ENCODE assay signal across 23 mouse cellular contexts in the genomic region with DNA sequence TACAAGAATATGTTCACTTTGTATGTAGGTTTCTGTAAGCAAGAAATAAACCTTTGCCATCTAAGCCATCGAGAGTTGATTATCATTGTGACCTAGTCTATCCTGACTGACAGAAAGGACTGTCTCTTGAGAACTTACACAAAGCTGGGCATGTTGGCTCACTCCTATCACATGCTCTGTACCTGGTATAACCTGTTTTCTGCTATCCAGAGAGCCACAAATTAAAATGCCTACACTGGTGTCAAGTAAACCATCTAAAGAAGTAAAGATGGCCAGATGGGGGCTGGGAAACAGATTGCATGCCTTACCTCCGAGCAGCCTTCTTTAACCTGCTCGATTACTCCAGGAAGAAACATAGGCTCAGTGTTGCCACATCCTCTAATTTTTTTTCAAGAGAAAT. TPM values are rescaled to one million over a fixed set of nuclear protein-coding genes. Genes with fewer than 3 reads are reported as not detected.
"Had no signal": no experiment of that assay in that cellular context is flagged by ENCODE, and none has a peak within 500 bp of the region (broad histone marks: within the 10 kb centered on the region; RNA-seq: fewer than 3 reads in every experiment).

No protein-coding gene starts in this region.

- H3K4me2 ChIP-seq: lung, embryonic 14.5 days; midbrain, embryonic 12.5 days; neural tube, embryonic 13.5 days; neural tube, embryonic 15.5 days; stomach, embryonic 15.5 days had no signal

- H3K27me3 ChIP-seq: neural tube, embryonic 13.5 days; neural tube, embryonic 15.5 days; stomach, embryonic 15.5 days had no signal

- H3K9ac ChIP-seq: lung, embryonic 14.5 days; midbrain, embryonic 12.5 days; neural tube, embryonic 13.5 days; neural tube, embryonic 15.5 days; stomach, embryonic 15.5 days had no signal

- DNase-seq: lung, adult 18-20 months; lung, embryonic 14.5 days; lung, postnatal 10 days; lung, postnatal 4 days; midbrain, embryonic 14.5 days; right cerebral cortex, postnatal 14 days; thymus, adult 2 months; thymus, postnatal 25 days; thymus, postnatal 4 days had no signal

- H3K27ac ChIP-seq: midbrain, embryonic 12.5 days; neural tube, embryonic 13.5 days; neural tube, embryonic 15.5 days; stomach, embryonic 15.5 days; stomach, postnatal 0 days had no signal

- H3K4me1 ChIP-seq: midbrain, embryonic 12.5 days; neural tube, embryonic 15.5 days; stomach, embryonic 15.5 days had no signal

- H3K36me3 ChIP-seq: midbrain, embryonic 12.5 days; neural tube, embryonic 13.5 days; neural tube, embryonic 15.5 days; stomach, embryonic 15.5 days had no signal

- ATAC-seq: midbrain, embryonic 16.5 days had no signal

- H3K9me3 ChIP-seq: midbrain, embryonic 12.5 days; neural tube, embryonic 13.5 days; neural tube, embryonic 15.5 days; stomach, embryonic 15.5 days had no signal

- H3K4me3 ChIP-seq: midbrain, embryonic 12.5 days; myocyte; neural tube, embryonic 13.5 days; neural tube, embryonic 15.5 days; stomach, embryonic 15.5 days had no signal

RNA-seq across cellular contexts. Expression of gene Dmrtc2, which starts 7.7 kb away (rescaled TPM):
- total RNA-seq: megakaryocyte, adult 5-6 weeks; megakaryocyte-erythroid progenitor cell, adult 5-6 weeks had no signal
- polyA plus RNA-seq: liver, embryonic 16.5 days; lung, embryonic 14.5 days; lung, embryonic 16.5 days; midbrain, embryonic 12.5 days; midbrain, embryonic 14.5 days; myocyte; neural tube, embryonic 11.5 days; neural tube, embryonic 13.5 days; spleen, adult 2 months; stomach, embryonic 15.5 days; stomach, postnatal 0 days; thymus, adult 2 months; urinary bladder, adult 2 months had no signal

RNA-seq across cellular contexts. Expression of gene Lypd4, which starts 7.8 kb away (rescaled TPM):
- total RNA-seq: megakaryocyte, adult 5-6 weeks; megakaryocyte-erythroid progenitor cell, adult 5-6 weeks had no signal
- polyA plus RNA-seq: liver, embryonic 16.5 days; lung, embryonic 14.5 days; lung, embryonic 16.5 days; midbrain, embryonic 12.5 days; midbrain, embryonic 14.5 days; myocyte; neural tube, embryonic 11.5 days; neural tube, embryonic 13.5 days; neural tube, embryonic 15.5 days; spleen, adult 2 months; stomach, embryonic 15.5 days; stomach, postnatal 0 days; thymus, adult 2 months; urinary bladder, adult 2 months had no signal
